Mouse (Mus musculus) left cerebral cortex, adult 18-20 months (tissue): Measurements from ENCODE around the gene Wbp11. TPM values are rescaled to one million over a fixed set of nuclear protein-coding genes. Genes with fewer than 3 reads are reported as not detected.

ENCODE experiments used
- DNase-seq, 2 experiments: peaks; one replicate each; pipeline ENCODE4 v3.0.0; 2021 to 2022; ENCODE audit warnings: low spot score in 2 of 2, mixed read lengths in 1 of 2
- total RNA-seq, 2 experiments: library from RNA; stranded (reverse); gene quantifications; 2 replicates each; pipeline ENCODE4 v1.2.3; 2021

Gene Wbp11
- total RNA-seq, 2 experiments from 2014 or later = 109 to 111 TPM

DNA sequence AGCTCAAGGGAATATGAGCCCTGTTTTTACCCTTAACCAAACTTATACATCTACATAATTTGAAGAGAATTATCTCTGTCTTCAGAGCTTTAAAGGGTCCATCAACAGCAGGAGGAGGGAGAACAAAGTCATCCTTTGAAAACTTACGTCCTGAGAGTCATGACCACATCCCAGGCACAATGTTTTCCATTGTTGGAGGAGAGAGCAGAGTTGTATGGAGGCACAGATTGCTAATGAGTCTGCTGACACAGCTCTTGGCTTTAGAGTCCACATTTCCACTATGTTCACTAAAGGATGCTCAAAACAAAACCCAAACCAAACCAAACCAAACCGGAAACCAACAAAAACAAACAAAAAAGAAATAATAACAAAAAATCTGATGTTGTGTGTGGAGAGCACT is 16.9 kb upstream of the Wbp11 start:
- DNase-seq = no peak

DNA sequence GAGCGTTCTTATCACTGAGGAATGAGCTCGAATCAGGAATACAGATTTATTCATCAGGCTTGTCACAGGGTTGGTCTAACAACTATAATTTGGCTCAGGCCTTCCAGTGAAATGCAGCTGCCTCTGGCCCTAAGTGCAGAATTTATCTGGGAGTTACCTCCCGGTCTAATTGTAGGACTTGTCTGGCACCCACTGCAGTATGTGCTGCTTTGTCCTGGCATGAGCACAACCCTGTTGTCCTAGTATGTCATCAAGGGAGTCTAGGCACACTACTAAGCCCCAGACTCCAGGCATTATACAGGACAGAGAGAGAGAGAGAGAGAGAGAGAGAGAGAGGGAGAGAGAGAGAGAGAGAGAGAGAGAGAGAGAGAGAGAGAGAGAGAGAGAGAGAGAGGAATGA is 9.3 kb upstream of the Wbp11 start:
- DNase-seq = no peak

GRCm38 (mm10) chr6:136835352-136835751 is 7.3 kb upstream of the Wbp11 start, which contains the start of gene Smco3:
Gene Smco3, minus strand, starts transcription at chr6:136835452.
- DNase-seq = no peak

GRCm38 (mm10) chr6:136831712-136832111 is 3.7 kb upstream of the Wbp11 start:
- DNase-seq = no peak

- DNase-seq = no peak
Observed at GRCm38 (mm10) chr6:136828681-136829080, 648 bp upstream of the Wbp11 start.

- DNase-seq = no peak
Observed at GRCm38 (mm10) chr6:136827516-136827880, 535 bp downstream of the Wbp11 start, which contains the start of gene BC049715. Gene BC049715, plus strand, starts transcription at chr6:136827626.

- DNase-seq = no peak
Observed at GRCm38 (mm10) chr6:136827116-136827515, 917 bp downstream of the Wbp11 start.

GRCm38 (mm10) chr6:136824987-136825386 is 3.0 kb downstream of the Wbp11 start:
- DNase-seq = no peak

DNA sequence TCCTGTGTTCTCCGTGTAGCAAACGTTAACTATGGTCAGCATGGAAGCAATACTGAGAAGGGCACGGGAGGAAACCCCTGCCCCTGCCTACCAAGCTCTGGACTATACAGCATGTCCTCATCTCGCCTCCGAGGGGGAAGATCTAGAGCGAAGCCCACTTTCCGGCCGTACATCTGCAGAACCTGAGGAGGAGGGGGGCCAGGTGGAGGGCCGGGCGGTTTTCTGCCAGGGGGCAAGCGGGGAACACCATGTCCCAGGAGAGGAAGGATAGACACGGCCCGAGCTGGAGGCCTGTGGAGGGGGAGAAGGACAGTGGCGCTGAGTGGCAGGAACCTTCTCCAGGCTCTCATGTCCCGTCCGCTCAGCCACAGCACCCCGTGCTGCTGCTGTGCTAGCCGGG is 6.9 kb downstream of the Wbp11 start:
- no peak for DNase-seq

GRCm38 (mm10) chr6:136820381-136820780 is 7.7 kb downstream of the Wbp11 start:
- DNase-seq = no peak

DNA sequence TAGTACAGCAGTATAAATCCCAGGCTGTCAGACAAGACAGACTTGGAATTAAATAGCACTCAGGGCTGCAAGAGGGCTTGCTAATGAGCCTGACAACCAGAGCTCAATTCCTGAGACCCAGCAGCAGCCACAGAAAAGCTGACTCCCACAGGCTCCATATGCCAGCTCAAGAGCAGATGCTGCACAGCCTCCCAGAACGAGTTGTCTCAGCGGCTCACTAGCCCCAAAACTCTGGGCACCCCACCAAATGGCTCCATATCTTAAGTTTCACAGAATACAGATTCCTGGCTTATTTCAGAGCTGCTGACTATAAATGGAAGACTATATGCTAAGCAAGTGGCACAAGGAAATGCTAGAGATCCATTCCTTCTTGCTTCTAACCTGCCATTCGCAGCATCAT is 10.5 kb downstream of the Wbp11 start:
- DNase-seq = peak; percentile 88 to 89

DNA sequence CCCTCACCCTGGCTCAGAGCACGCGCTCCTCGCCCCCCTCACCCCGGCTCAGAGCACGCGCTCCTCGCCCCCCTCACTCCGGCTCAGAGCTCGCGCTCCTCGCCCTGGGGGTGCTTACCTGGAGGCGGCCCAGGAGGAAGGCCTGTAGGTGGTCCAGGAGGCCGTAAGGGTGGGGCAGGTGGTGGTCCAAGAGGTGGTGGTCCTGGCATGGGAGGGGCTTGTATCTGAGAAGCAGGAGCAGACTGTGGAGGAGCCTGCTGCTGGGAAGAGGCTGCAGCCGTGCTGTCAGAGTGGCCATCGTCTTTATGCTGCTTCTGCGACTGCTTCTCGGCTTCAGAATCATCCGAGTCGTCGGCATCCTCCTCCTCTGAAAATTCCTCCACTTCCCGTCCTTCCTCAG is 11.2 kb downstream of the Wbp11 start:
- no peak for DNase-seq

GRCm38 (mm10) chr6:136815381-136815780 is 12.7 kb downstream of the Wbp11 start:
- DNase-seq = no peak

GRCm38 (mm10) chr6:136813117-136813516 is 14.9 kb downstream of the Wbp11 start:
- DNase-seq = peak in 1 of 2 experiments; percentile 38

DNA sequence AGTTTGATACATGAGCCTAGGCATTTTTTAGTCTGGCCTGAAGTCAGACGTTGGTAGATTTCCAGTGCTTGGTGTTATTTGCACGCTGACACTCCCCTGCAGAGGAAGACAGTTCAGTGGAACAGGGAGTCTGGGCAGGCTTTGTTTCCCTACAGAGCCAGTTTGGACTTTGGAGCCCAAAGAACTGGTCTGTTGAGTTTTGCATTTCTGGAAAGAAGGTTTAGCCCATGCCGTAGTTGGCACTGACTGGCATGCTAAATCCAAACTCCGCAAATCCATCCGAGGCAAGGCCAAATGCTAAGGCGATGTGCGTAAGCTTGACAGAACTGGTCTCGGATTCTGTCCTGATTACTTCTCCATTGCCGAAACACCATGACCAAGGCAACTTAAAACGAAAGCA is 16.8 kb downstream of the Wbp11 start:
- no peak for DNase-seq

DNA sequence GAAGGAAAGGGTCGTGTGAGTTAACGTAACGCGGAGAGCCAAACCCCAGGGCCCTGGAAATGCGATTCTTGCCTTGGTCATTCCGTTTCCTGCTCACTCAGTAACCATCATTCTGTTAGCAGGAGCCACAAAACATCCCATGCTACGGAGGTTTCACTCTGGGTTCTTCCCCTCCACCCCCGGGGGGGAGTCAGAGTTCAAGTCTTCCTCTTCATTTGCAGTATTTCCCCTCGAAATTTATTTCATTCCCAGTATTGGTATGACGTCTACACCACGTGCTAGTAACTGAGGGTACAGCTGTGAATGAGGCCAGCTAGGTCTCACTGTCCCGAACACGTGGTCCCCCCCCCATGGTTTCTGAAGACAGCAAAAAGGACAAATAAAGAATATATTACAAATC is 18.4 kb downstream of the Wbp11 start:
- DNase-seq = no peak

DNA sequence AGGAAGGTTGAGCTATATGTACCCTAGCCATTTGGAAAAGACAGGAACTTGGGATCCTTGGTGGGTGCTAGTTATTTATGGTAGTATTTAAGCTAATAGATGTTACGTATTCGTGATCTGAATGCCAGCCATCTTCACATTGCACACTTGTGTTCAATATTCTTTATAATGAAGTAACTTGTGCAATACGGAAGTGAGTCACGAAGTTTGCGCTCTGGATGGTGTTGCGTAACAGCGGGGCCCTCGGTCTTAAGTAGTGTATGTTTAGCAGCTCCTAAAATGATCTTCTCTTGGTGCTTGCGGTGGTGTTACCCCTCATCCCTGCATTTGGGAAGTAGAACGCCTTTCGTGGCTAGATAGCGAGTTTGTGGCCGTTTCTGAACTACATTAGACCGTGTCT is 19.0 kb downstream of the Wbp11 start:
- no peak for DNase-seq

DNA sequence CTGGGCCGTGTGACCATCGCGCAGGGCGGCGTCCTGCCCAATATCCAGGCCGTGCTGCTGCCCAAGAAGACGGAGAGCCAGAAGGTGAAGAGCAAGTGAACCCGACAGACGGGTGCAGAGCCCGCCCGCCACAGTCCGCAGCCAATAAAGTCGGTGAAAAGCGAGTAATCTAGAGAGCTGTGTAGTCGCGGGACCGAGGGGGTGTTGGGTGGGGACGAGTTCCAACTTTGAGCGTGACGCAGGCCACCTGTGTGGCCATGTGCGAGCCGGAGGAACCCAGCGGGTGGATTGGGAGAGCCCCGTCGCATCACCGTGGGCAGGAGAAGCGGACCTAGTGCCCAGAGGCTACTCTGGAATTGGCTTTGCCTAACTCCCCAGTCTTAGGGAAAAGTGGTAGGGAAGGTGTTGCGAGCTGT is 19.4 kb downstream of the Wbp11 start:
- DNase-seq = peak; percentile 45 to 57

DNA sequence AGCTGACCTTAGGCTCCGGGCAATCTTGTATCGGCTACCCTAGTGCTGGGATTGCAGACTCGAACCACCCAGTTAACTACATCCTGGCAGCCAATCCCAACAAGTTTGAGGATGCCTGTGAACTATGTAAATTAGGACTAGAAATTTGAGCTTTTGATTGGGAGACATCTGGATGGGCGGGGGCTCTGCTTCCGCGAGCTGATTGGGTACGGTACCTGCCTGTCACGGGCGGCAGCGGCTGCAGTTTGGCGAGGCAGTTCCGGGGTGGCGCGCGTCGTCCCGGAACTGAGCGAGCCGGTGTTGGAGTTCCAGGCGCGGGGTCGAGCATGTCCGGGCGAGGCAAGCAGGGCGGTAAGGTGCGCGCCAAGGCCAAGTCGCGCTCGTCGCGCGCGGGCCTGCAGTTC is 20.0 kb downstream of the Wbp11 start, which contains the start of gene H2afj:
Gene H2afj (plus strand): TSS at position 231 of the 404 bp plus-strand sequence.
- peak; percentile 97 to 98 for DNase-seq

DNA sequence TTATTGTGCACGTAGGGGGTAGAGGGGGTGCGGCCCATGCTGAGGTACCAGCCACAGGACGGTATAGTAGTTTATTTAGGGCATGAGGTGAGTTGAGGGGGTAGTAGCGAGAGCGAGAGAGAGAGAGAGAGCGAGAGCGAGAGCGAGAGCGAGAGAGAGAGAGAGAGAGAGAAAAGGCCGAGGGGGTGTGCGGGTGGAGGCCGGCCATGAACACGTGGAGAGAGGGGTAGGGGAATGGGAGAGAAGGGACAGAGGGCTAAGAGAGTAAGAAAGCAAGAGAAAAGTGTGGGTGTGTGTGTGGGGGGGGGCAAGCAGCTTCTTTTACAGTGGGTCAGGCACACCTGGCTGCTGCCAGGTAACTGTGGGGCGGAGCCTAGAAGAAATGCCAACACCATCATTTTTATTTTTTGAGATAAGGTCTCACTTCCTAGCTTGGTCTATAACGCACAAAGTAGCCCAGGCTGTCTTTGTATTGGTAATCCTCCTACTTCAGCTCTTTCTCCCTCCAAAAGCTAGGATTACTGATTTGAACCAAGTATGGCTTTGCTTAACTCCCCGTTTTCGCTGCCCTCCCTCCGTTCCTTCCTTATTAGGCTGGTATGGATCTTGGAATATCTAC is 20.5 kb downstream of the Wbp11 start:
- DNase-seq = no peak

DNA sequence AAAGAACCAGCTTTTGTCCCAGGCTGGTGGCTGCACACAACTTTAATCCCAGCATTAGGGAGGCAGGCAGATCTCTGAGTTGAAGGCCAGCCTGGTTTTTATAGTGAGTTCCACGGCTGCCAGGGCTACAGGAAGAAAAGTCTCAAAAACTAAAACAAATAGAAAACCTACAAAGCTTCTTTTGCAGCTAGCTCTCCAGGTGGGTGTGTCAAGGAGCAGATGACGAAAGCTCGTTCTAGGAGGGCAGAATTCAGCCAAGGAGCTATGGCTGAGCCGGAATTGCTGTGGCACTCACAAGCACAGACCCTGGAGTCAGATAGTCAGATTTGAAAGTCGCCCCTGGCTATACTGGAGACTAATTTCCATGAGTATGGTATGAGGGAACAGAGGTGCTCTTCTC is 21.2 kb downstream of the Wbp11 start:
- DNase-seq = no peak

DNA sequence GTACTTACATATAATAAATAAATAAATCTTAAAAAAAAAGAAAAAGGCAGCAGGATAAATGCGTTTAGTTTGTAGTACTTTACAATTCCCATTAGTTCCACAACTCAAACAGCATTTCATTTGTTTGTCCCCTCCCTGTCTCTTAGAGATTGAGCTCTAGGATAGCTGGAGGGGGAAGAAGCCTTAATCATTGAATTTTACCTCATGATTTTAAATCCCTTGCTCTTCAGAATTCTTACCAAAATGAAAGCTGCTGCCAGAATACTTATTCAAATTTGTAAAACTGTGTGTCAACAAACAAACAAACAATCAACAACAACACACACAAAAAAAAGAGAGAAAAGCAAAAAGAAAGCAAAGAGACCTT is 22.6 kb downstream of the Wbp11 start:
- DNase-seq = no peak

- DNase-seq = no peak
Observed at GRCm38 (mm10) chr6:136804705-136805408, 23.2 kb downstream of the Wbp11 start.
